Mouse (Mus musculus) hindbrain, embryonic 12.5 days (tissue): ENCODE measurements around the gene D5Ertd579e. TPM values are rescaled to one million over a fixed set of nuclear protein-coding genes. Genes with fewer than 3 reads are reported as not detected.
"Not testable (repeated sequence)": the region's sequence is repeated elsewhere in the genome, so short reads cannot be mapped to it uniquely, and the experiment has no call there.

Source experiments
- ATAC-seq: fragments of 200-750 bp; cut with Nextera tagmentation; 2 replicates; pipeline ENCODE4 v1.8.0; 2017; ENCODE audit warnings: moderate TSS enrichment; ENCODE audit not compliant: low FRiP score
- H3K27ac ChIP-seq: fragments of 300-500 bp; sonication (generic); 2 replicates; pipeline ENCODE4 v1.5.1; 2016; ENCODE audit warnings: mild to moderate bottlenecking
- H3K27me3 ChIP-seq: fragments of 300-500 bp; sonication (generic); 2 replicates; pipeline ENCODE4 v1.6.1; 2016; ENCODE audit warnings: mild to moderate bottlenecking
- H3K36me3 ChIP-seq: fragments of 300-500 bp; sonication (generic); 2 replicates; pipeline ENCODE4 v1.6.1; 2016; ENCODE audit warnings: mild to moderate bottlenecking
- H3K4me1 ChIP-seq: fragments of 300-500 bp; sonication (generic); 2 replicates; pipeline ENCODE4 v1.6.1; 2016
- H3K4me2 ChIP-seq: fragments of 300-500 bp; sonication (generic); replicated peaks from 2 replicates; pipeline ENCODE4 v1.6.1; 2016; ENCODE audit warnings: mild to moderate bottlenecking
- H3K4me3 ChIP-seq: fragments of 300-500 bp; sonication (generic); 2 replicates; pipeline ENCODE4 v1.5.1; 2016; ENCODE audit warnings: mild to moderate bottlenecking
- H3K9ac ChIP-seq: fragments of 300-500 bp; sonication (generic); 2 replicates; pipeline ENCODE4 v1.6.1; 2016; ENCODE audit warnings: mild to moderate bottlenecking, moderate library complexity
- H3K9me3 ChIP-seq: fragments of 300-500 bp; sonication (generic); replicated peaks from 2 replicates; pipeline ENCODE4 v1.6.1; 2016; ENCODE audit warnings: mild to moderate bottlenecking
- WGBS: fragments of 180-500 bp; shearing (Covaris S2); methylation state at CpG from one replicate; pipeline ENCODE4 v1.1.7; 2016; 5-methylcytosine and 5-hydroxymethylcytosine counted together
- polyA plus RNA-seq: library from polyadenylated mRNA; unstranded; fragments of >200 nt; fragmentation: Nextera tagmentation; extraction: Ambion mirVana; gene quantifications from 2 replicates; pipeline ENCODE4 v1.2.1, GENCODE M21; 2016

D5Ertd579e gene
- polyA plus RNA-seq, 1 experiment from 2014 or later, result 41.8 TPM

DNA sequence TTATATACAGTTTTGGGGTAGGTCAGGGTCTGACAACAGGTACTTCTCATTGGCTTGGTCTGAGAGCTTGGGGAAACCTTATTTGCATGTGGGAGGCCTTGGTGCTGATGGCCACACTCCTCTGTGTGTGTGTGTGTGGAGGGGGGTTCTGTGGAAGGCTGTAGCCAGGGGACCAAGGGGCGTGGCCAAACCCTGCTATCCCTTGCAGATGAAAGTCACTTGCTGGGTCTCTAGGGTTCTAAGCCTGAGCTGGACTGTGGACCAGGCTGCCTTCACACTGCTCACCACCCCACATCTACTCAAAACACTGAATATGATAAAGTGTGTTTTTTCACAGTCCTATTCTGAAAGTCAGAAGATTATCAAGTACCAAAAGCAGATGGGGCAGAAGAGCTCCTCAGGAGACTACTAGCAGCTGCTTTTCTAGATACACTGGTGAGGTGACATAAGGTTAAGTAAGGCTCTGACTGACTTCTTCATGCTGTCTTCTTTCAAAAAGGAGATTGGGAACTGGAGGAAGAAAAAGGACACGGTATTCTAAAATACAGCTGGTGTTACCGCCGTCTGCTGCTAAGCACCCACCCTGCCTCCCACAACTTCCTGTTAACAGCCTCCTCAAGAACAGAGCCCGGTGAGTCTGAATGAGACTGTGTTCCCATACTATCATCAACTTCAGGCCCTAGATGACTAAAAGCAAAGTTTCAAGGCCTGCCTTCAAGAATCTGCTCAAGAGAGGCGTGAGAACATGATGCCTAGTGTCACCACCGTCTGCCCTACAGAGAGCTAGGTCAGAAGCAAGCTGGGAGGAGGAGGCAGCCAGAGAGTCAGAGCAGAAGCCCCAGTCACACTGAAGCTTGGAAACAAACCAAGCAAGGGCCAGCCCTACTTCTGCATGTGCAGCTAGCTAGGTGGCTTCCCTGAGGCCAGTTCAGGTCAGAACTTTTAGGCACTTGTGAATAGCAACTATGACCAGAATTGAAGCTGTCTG is 26.5 kb downstream of the D5Ertd579e start:
- Histone ChIP-seq H3K4me3 (no peak overlapping the region), H3K9me3 (no peaks in the 10 kb centered on the region), H3K27ac (no peak overlapping the region), H3K4me2 (no peak overlapping the region), H3K9ac (no peak overlapping the region), H3K36me3 (peaks cover 51% of the 10 kb centered on the region), H3K4me1 (no peaks in the 10 kb centered on the region), H3K27me3 (no peaks in the 10 kb centered on the region)
- WGBS, result 86% methylated on average over 7 of the region's 7 CpGs
- ATAC-seq, result no peak

DNA sequence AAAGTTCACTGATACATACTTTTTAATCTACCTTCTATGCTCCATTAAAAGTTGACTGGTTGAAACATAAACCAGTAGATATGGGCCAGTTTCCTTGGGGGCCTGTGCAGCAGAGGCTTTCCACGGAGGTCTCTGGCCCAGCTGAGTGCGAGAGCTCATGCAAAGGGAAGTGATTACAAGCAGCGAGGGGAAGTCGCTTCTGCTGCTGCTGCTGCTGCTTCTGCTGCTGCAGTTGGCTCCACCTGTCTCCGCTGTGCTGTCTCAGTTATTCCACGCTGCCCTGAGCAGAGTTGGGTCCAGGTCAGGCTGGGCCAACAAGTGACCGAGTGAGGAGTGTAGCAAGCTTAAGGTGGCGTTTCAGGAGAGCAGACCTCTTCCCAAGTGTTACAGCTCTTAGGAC is 27.3 kb downstream of the D5Ertd579e start:
- Histone ChIP-seq H3K4me3 (no peak overlapping the region), H3K4me2 (no peak overlapping the region), H3K4me1 (no peaks in the 10 kb centered on the region), H3K27ac (no peak overlapping the region), H3K9ac (no peak overlapping the region), H3K9me3 (no peaks in the 10 kb centered on the region), H3K27me3 (no peaks in the 10 kb centered on the region), H3K36me3 (peaks cover 51% of the 10 kb centered on the region)
- no peak for ATAC-seq
- WGBS, result 90% methylated on average over 8 of the region's 8 CpGs

GRCm38 (mm10) chr5:36667986-36668385 is 27.8 kb downstream of the D5Ertd579e start:
- H3K27me3 ChIP-seq, H3K4me3 ChIP-seq, H3K27ac ChIP-seq, ATAC-seq, H3K9ac ChIP-seq, H3K4me1 ChIP-seq, H3K9me3 ChIP-seq, H3K4me2 ChIP-seq: not testable (repeated sequence)
- H3K36me3 ChIP-seq, result peaks cover 51% of the 10 kb centered on the region
- WGBS, result 83% methylated on average over 2 of the region's 2 CpGs

DNA sequence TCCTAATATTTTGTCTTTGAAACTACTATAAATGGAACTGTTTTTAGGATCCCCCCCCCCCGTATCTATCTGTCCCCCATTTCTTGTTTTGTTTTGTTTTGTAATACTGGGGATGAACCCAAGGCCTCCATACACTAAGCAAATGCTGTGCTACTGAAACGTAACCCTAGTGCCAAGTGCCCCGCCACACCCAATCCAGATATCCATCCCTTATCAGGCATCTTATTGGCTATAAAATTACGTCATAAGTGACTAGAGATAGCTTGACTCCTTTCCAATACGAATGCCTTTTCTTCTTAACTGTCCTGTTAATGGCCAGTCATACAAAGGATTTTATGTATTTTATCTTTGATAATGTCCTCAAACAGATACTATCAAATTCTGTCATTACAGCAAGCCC is 28.7 kb downstream of the D5Ertd579e start:
- no peak overlapping the region for H3K4me2 ChIP-seq
- H3K27ac ChIP-seq, result no peak overlapping the region
- H3K4me3 ChIP-seq, result no peak overlapping the region
- no peak overlapping the region for H3K9ac ChIP-seq
- H3K36me3 ChIP-seq, result peaks cover 47% of the 10 kb centered on the region
- no peaks in the 10 kb centered on the region for H3K27me3 ChIP-seq
- no peak for ATAC-seq
- 94% methylated on average over 5 of the region's 5 CpGs for WGBS
- no peaks in the 10 kb centered on the region for H3K4me1 ChIP-seq
- no peaks in the 10 kb centered on the region for H3K9me3 ChIP-seq

- H3K9me3 ChIP-seq, H3K4me1 ChIP-seq, H3K27me3 ChIP-seq, H3K9ac ChIP-seq, H3K4me3 ChIP-seq, ATAC-seq, H3K27ac ChIP-seq, H3K4me2 ChIP-seq: not testable (repeated sequence)
- H3K36me3 ChIP-seq, result peaks cover 44% of the 10 kb centered on the region
- WGBS, result 96% methylated on average over 2 of the region's 2 CpGs
These were observed 29.1 kb downstream of the D5Ertd579e start for GRCm38 (mm10) chr5:36666699-36667098.

DNA sequence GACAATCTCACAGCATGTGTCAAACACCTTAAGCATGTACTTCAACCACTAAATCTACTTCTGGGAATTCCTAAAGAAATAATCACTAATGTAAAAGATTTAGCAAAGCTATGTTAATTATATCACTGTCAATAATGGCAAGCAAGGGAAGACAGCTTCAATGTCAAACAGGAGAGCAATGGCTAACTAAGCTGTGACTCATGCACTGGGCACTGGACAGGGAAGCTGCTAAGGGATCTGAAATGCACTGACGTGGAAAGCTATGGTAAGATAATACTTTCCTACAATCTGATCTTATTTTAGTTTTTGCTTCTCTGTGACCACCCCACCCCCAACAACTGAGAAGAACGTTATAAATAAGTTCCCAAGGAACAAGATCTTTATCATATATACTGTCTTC is 32.5 kb downstream of the D5Ertd579e start:
- H3K4me2 ChIP-seq, result no peak overlapping the region
- H3K4me1 ChIP-seq, result no peaks in the 10 kb centered on the region
- WGBS, result 80% methylated on average over 2 of the region's 2 CpGs
- no peak overlapping the region for H3K9ac ChIP-seq
- no peak for ATAC-seq
- no peak overlapping the region for H3K27ac ChIP-seq
- H3K27me3 ChIP-seq, result no peaks in the 10 kb centered on the region
- peaks cover 18% of the 10 kb centered on the region for H3K36me3 ChIP-seq
- H3K4me3 ChIP-seq, result no peak overlapping the region
- no peaks in the 10 kb centered on the region for H3K9me3 ChIP-seq

GRCm38 (mm10) chr5:36660977-36661760 is 34.7 kb downstream of the D5Ertd579e start:
- not testable (repeated sequence) for H3K4me3 ChIP-seq, H3K4me1 ChIP-seq, H3K27me3 ChIP-seq, H3K27ac ChIP-seq, ATAC-seq, H3K9ac ChIP-seq, H3K4me2 ChIP-seq, H3K9me3 ChIP-seq
- H3K36me3 ChIP-seq, result peaks cover 12% of the 10 kb centered on the region

DNA sequence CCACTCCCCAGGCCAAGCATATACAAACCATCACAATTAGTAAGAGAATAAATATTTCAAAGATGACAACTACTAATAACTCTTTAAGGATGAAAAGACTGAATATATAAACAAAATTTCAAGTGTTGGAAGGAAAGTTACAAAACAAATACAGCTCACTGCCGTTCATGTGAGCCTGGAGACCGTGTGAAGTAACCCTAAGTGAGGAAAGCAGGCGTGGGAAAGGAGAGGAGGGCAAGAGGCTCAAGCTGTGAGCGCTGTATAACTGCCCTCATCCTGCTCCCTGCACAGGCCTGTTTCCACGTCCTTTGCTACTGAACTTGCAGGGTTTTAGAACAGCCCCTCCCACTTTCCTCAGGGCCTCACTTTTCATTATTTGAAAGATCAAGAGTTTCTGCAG is 70.2 kb downstream of the D5Ertd579e start:
- H3K4me2 ChIP-seq, result no peak overlapping the region
- peaks cover 5% of the 10 kb centered on the region; the same call in 1 of the 2 replicates for H3K4me1 ChIP-seq
- H3K36me3 ChIP-seq, result peaks cover 19% of the 10 kb centered on the region
- no peaks in the 10 kb centered on the region for H3K27me3 ChIP-seq
- WGBS, result 75% methylated on average over 5 of the region's 5 CpGs
- ATAC-seq, result no peak
- no peaks in the 10 kb centered on the region for H3K9me3 ChIP-seq
- no peak overlapping the region for H3K27ac ChIP-seq
- H3K9ac ChIP-seq, result no peak overlapping the region
- no peak overlapping the region for H3K4me3 ChIP-seq

- no peak for ATAC-seq
- Histone ChIP-seq H3K4me3 (no peak overlapping the region), H3K9ac (no peak overlapping the region), H3K27me3 (no peaks in the 10 kb centered on the region), H3K36me3 (peaks cover 14% of the 10 kb centered on the region; the same call in 1 of the 2 replicates), H3K27ac (no peak overlapping the region), H3K9me3 (no peaks in the 10 kb centered on the region), H3K4me1 (peaks cover 5% of the 10 kb centered on the region; the same call in 1 of the 2 replicates), H3K4me2 (no peak overlapping the region)
- 91% methylated on average over 5 of the region's 5 CpGs for WGBS
These were observed 72.2 kb downstream of the D5Ertd579e start for GRCm38 (mm10) chr5:36623670-36624069.

- Histone ChIP-seq H3K9ac (no peak overlapping the region), H3K4me3 (no peak overlapping the region), H3K4me2 (no peak overlapping the region), H3K4me1 (peaks cover 3% of the 10 kb centered on the region; the same call in 1 of the 2 replicates), H3K36me3 (peaks cover 27% of the 10 kb centered on the region), H3K9me3 (no peaks in the 10 kb centered on the region), H3K27me3 (no peaks in the 10 kb centered on the region), H3K27ac (no peak overlapping the region)
- no peak for ATAC-seq
- WGBS, result 85% methylated on average over 5 of the region's 5 CpGs
These were observed 74.8 kb downstream of the D5Ertd579e start for GRCm38 (mm10) chr5:36621058-36621449.

GRCm38 (mm10) chr5:36620409-36621057 is 75.3 kb downstream of the D5Ertd579e start:
- ATAC-seq, result no peak
- H3K4me1 ChIP-seq, result no peaks in the 10 kb centered on the region
- no peaks in the 10 kb centered on the region for H3K9me3 ChIP-seq
- no peak overlapping the region for H3K9ac ChIP-seq
- H3K4me2 ChIP-seq, result no peak overlapping the region
- H3K4me3 ChIP-seq, result no peak overlapping the region
- WGBS, result 92% methylated on average over 8 of the region's 8 CpGs
- H3K27ac ChIP-seq, result no peak overlapping the region
- H3K27me3 ChIP-seq, result no peaks in the 10 kb centered on the region
- H3K36me3 ChIP-seq, result peaks cover 32% of the 10 kb centered on the region

DNA sequence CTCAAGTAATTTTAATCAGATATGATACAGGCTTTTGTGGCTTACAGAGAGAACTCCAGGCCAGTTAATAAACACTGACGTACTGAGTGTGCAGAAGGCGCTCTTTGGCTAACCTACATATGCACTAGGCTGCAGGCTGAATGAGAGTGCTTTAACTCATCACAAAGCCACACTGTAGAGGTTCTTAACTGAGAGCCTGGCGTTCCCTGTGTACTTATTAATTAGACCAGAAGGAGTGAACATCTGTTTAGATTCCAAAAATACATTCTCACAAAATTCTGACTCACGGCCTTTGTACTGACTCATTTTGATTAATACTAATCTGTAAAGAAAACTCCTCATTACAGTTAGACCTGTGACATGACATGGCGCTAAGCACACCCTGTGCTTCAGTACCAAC is 76.9 kb downstream of the D5Ertd579e start:
- Histone ChIP-seq H3K27me3 (no peaks in the 10 kb centered on the region), H3K36me3 (peaks cover 48% of the 10 kb centered on the region), H3K9ac (no peak overlapping the region), H3K9me3 (no peaks in the 10 kb centered on the region), H3K4me3 (no peak overlapping the region), H3K27ac (no peak overlapping the region), H3K4me2 (no peak overlapping the region), H3K4me1 (no peaks in the 10 kb centered on the region)
- 93% methylated on average over 5 of the region's 5 CpGs for WGBS
- no peak for ATAC-seq
